Mouse (Mus musculus) cortical plate, adult 2 months (tissue): Measurements from ENCODE around the gene Fam81a.

ENCODE experiments used
- CTCF ChIP-seq: fragments of 200-500 bp; IDR thresholded peaks from 2 replicates; pipeline ENCODE4 v1.5.1; 2011; ENCODE audit warnings: mild to moderate bottlenecking, control low read depth, low read length; ENCODE audit not compliant: insufficient read depth; ENCODE audit errors: extremely low read depth
- POLR2A ChIP-seq: fragments of 200-500 bp; IDR thresholded peaks from 2 replicates; pipeline ENCODE4 v1.6.1; 2011; ENCODE audit warnings: mild to moderate bottlenecking, low read length, control low read depth; ENCODE audit not compliant: insufficient read depth; ENCODE audit errors: extremely low read depth

DNA sequence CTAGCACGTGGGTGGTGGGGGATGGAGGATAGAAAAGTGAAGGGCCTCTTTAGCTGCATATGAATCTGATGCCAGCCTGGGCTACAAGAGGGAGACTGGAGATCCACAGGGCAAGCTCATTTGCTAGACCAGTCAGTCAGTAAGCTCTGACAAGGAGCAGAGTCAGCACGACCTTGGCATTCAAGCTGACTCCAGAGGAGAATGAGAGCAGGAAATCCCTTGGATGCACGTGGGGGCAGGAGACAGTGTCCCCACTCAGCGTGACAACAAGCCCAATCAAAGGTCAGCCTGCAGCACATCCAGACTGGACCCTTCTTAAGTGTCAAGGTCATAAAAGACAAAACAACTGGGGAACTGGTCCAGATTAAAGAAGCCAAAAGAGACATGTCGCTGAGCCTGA is 7.6 kb downstream of the Fam81a start:
- TF ChIP-seq POLR2A: no peak
- no peak for TF ChIP-seq CTCF
